Mouse (Mus musculus) heart, adult 9 months (tissue): ENCODE data around the gene 1810043G02Rik.
"Not testable (repeated sequence)": the region's sequence is repeated elsewhere in the genome, so short reads cannot be mapped to it uniquely, and the experiment has no call there.

Experiments used
- DNase-seq, 2 experiments: peaks; one replicate each; pipeline ENCODE4 v3.0.0; 2022; ENCODE audit warnings: low spot score in 2 of 2

The 1810043G02Rik gene

DNA sequence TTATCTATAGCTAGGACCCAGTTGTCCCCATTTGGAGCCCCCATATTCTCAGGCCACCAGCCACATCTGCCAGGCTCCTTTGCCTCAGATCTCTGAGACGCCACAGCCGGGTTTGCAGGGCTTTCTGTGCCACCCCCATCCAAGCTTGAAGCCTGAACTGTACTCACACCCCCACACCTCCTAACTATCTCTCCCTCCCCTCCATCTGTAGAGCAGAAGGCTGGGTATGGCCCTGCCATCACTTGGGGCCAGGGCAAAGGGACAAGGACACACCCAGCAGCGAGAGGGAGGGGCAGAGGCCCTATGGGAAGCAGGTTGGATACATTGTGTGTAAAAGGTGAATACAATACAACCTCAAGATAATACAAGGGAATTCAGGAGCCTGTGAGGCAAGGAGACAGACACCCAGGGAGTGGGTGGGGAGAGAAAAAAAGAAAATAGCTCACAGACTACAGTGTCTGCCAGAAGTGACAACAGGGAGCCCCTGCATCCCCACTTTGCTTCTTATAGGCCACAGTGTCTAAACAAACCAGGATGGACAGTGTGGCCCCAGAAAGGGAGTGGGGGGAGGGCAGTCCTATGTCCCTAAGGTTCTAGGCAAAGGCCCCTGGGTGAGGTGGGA is 26.3 kb downstream of the 1810043G02Rik start:
- no peak for DNase-seq

DNA sequence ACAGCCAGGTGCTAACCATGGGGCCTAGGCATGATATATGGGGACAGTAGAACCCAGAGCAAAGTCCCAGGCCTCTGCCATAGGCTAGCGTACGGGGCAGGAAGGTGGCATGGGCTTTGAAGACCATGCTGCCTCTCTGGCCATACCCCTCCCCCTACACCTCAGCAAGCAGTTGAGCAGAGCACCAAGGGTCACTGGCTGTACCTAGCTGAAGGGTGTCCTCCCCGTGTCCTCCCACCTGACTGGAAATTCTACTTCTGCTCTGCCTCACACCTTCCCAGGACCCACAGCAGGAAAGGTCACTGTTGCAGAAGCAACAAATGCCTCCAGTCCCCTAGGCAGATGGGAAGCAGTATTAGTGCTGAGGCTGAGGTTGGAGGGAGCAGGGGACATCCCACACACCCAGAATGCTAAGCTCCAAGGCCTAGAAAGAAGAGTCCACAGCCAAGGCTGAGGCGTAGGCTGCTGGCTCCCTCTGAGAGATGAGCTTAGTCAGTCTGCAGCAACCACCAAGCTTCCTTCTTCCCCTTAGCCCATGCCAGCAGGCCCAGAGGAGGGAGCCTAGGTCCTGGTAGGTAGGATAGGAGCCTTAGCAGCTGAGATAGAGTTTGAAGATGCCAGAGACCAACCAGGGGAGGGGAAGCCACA is 27.6 kb downstream of the 1810043G02Rik start:
- DNase-seq: no peak

GRCm38 (mm10) chr10:78007203-78007602 is 28.9 kb downstream of the 1810043G02Rik start:
- no peak for DNase-seq

GRCm38 (mm10) chr10:78008169-78008568 is 29.8 kb downstream of the 1810043G02Rik start:
- DNase-seq: no peak

GRCm38 (mm10) chr10:78009184-78009944 is 31.0 kb downstream of the 1810043G02Rik start:
- DNase-seq: peak; percentile 93 to 96

GRCm38 (mm10) chr10:78009945-78010293 is 31.6 kb downstream of the 1810043G02Rik start, which contains the start of gene Pfkl:
Gene Pfkl, minus strand, starts transcription at chr10:78010083.
- DNase-seq: no peak

- DNase-seq: no peak
Observed at GRCm38 (mm10) chr10:78010335-78010734, 32.0 kb downstream of the 1810043G02Rik start.

- not testable (repeated sequence) for DNase-seq
Observed at GRCm38 (mm10) chr10:78011116-78011515, 32.8 kb downstream of the 1810043G02Rik start.

DNA sequence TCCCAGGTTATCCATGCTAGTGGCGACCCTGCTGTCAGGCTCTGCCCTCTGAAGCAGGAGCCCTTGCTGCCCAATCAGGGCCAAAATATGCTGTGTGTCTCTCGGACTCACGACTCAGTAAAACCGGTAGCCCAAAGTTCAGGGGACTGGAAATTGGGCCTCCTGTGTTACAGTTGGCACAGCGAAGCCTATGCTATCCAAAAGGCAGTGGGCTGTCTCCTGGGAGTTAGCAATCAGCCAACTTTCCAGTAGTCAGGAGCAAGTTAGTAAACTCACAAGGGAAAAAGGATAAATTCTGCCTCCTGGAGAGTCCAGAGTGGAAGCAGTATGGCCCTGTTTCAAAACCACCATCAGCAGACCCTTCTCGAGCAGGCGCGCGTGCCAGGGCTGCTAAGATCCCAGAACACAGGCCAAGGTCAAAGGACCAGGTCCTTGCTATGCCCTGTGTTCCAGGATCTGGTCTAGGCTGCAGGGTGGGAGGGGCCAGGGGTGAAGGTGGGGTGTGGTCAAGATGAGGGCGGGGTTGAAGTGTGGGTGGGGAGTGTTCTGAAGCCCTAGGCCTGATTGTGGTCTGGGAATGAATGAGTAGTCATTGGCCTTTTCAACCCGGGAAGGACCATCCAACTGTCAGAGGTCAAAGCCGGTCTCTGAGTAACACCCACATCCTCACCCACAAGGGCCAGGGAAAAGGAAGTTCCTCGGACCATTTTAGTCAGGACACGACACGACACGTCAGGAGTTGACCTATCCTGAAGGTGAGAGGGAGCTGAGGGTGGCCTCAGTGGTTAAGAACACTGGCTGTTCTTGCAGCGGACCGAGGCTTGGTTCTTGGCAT is 34.6 kb downstream of the 1810043G02Rik start:
- no peak for DNase-seq

DNA sequence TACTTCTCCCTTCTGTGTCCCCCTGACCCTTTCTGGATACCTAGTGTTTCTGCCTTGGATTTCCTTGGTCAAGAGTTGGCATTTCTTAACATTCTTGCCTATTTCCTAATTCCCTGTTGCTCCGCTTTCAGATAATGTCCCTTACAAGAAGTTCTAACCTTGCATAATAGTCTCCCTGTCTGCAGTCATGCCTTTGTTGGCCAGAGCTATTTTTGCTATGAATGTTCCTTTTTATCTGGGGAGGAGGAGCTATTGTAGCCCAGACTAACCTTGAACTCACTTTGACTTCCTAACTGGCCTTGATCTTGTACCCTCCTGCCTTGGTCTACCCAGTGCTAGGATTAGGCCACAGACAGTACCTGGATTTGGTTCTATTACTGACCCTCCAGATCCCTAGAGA is 37.2 kb downstream of the 1810043G02Rik start:
- DNase-seq: peak in 1 of 2 experiments; percentile 60

- DNase-seq: no peak
Observed at GRCm38 (mm10) chr10:78016366-78016765, 38.0 kb downstream of the 1810043G02Rik start.

- peak in 1 of 2 experiments; percentile 72 for DNase-seq
Observed at GRCm38 (mm10) chr10:78018797-78019203, 40.5 kb downstream of the 1810043G02Rik start.

- no peak for DNase-seq
Observed at GRCm38 (mm10) chr10:78019291-78019690, 41.0 kb downstream of the 1810043G02Rik start.

DNA sequence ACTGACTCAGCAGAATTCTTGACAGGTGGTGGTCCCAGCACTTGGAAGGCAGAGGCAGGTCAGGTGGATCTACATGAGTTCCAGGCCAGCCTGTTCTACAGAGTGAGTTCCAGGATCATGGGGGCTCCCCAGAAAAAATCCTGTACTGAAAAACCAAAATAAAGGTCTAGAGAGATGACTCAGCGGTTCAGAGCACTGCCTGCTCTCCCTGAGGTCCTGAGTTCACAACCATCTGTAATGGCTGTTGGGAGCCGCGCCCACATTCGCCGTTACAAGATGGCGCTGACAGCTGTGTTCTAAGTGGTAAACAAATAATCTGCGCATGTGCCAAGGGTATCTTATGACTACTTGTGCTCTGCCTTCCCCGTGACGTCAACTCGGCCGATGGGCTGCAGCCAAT is 41.7 kb downstream of the 1810043G02Rik start:
- not testable (repeated sequence) for DNase-seq

- DNase-seq: not testable (repeated sequence)
Observed at GRCm38 (mm10) chr10:78025453-78025852, 47.1 kb downstream of the 1810043G02Rik start.

DNA sequence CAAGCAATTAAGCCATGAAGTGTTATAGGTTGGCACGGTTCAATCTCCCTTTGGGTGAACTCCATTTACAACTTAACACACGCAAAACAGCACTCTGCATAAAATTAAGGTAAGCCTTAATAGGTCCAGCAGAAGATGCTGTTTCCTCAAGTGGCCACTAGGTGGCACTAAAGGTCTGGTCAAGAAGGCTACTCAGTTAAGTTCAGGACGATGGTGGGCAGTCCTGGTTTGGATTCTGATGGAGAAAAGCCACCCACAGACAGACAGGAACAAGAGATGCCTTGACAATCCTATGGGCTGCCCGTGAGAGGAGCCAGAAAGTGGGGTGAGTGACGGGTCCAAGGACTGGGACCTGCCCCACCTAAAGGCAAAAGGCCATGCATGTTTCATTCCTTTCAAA is 49.8 kb downstream of the 1810043G02Rik start:
- DNase-seq: peak in 1 of 2 experiments; percentile 65

DNA sequence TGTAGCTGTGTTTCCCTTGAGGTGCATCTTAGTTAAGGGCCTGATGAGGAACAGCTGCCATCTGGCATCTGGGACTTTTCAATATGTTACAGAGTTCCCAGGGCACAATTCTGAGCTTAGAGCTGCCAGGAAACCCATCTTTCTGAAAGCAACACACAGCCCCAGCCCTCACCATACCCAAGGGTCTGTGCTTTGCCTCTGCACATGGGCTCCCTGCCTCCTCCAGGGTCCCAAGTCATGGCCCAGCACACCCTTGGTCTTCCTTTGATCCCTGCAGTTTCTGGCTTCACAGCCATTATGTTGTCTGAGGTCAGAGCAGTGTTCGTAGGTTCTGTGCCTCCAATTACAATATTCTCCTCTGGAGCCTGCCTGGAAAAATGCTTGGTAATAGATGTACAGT is 50.8 kb downstream of the 1810043G02Rik start:
- DNase-seq: no peak

DNA sequence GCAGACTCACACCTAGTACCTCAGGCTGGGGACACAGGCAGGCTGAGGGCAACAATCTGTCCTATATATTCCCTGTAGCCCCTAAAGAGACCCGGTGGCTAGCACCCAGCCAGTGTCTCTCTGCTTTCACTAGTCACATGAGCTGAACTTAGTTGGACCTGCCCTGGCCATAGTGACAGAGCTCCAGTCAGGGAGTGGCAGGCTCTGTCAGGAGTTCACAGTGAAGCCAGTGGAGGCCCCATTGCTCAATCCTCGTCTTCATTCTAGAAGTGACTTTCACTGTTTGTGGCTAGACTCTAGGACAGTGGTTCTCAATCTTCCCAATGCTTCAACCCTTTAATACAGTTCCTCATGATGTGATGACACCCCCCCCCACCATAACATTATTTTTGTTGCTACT is 53.7 kb downstream of the 1810043G02Rik start:
- no peak for DNase-seq
